Mouse (Mus musculus) cortical plate, adult 2 months (tissue): ENCODE measurements at regions not wholly inside any gene's neighbourhood (a gene's known extent, or its start where the extent isn't known, plus 50 kb on each side); places are given as distances from the start of the nearest gene placed in this dataset.

Experiments used
- H3K27ac ChIP-seq: fragments of 200-500 bp; 2 replicates; pipeline ENCODE4 v1.5.1; 2012; ENCODE audit warnings: low read length, control low read depth, inconsistent platforms; ENCODE audit not compliant: insufficient read depth
- H3K4me1 ChIP-seq: fragments of 200-500 bp; 2 replicates; pipeline ENCODE4 v1.6.1; 2011; ENCODE audit warnings: low read length; ENCODE audit not compliant: control insufficient read depth, insufficient read depth
- H3K4me3 ChIP-seq: fragments of 200-500 bp; 2 replicates; pipeline ENCODE4 v1.5.1; 2011; ENCODE audit warnings: mild to moderate bottlenecking, low read length, control low read depth; ENCODE audit not compliant: insufficient read depth
- CTCF ChIP-seq: fragments of 200-500 bp; IDR thresholded peaks from 2 replicates; pipeline ENCODE4 v1.5.1; 2011; ENCODE audit warnings: mild to moderate bottlenecking, control low read depth, low read length; ENCODE audit not compliant: insufficient read depth; ENCODE audit errors: extremely low read depth
- POLR2A ChIP-seq: fragments of 200-500 bp; IDR thresholded peaks from 2 replicates; pipeline ENCODE4 v1.6.1; 2011; ENCODE audit warnings: mild to moderate bottlenecking, low read length, control low read depth; ENCODE audit not compliant: insufficient read depth; ENCODE audit errors: extremely low read depth

DNA sequence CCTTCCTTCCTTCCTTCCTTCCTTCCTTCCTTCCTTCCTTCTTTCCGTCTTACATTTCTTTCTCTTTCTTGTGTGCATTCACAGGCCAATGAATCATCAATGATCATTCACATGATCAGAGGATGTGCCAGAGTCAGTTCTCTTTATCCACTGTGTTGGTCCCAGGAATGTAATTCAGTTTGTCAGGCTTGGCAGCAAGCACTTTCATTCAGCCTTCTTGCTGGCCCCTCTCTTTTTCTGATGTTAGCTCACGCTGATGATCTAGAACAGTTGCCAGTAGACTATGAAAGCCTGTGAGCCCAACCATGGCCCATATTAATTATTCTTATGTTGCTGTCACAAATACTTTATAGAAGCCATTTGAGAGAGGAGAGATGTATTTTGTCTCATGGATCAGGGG, 127.4 kb downstream of the 4933412E24Rik start:
- peaks cover 1% of the 10 kb centered on the region; the same call in 1 of the 2 replicates for H3K4me1 ChIP-seq
- H3K27ac ChIP-seq: no peak overlapping the region
- no peak overlapping the region for H3K4me3 ChIP-seq
- TF ChIP-seq POLR2A: no peak
- TF ChIP-seq CTCF: no peak

DNA sequence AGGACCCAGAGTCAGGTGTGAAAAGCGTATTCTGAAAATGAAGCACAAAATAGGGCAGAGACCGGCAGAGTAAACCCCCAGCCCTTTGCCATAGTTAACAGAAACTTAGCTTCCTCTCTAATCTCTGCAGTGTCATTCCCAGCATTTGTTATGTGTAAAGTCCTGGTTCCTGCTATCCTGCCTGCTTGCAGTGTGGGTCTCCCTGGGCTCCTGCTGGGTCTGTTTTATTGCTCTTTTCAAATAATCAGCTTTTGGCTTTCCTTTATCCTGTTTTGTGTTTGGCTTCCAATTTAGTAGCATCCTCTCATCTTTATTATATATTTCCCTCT, 128.3 kb downstream of the 4933412E24Rik start:
- TF ChIP-seq CTCF (no peak), POLR2A (no peak)
- Histone ChIP-seq H3K27ac (no peak overlapping the region), H3K4me1 (peaks cover 1% of the 10 kb centered on the region; the same call in 1 of the 2 replicates), H3K4me3 (no peak overlapping the region)

DNA sequence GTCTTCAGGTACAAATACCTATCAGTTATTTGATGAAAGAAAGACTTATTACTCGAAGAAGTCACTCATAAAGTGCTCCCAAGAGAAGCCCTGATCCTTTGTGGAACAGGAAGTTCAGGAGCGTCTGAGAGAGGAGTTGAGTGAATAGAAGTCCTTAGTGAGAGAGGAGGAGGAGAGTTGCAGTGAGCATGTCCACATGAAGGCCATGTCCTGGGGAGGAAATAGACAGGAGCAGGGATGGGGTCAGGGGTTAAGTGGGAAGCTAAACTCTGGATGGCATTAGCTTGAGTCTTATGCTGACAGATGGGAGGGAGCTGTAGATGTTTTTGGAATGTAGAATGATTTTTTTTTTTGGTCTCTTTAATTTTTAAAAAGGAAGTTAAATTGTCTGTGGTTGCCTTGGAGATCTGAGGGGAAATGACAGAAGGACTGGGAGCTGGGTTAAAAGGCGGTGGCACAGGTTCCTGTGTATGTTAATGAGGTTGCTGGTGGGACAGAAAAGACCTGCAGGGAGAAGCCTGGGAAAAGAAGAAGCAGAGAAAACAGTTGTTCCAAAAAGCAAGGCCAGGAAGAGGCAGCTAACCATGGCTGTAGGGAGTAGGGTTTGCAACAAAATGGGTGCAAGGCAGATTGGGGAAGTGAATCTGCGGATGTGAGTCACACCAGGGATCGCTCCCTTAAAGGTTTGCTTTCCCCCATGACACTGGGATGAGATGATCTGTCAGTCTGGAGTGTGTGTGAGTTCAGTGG, 128.9 kb downstream of the 4933412E24Rik start:
- TF ChIP-seq CTCF (no peak), POLR2A (no peak)
- Histone ChIP-seq H3K27ac (no peak overlapping the region), H3K4me1 (peaks cover 1% of the 10 kb centered on the region; the same call in 1 of the 2 replicates), H3K4me3 (no peak overlapping the region)

DNA sequence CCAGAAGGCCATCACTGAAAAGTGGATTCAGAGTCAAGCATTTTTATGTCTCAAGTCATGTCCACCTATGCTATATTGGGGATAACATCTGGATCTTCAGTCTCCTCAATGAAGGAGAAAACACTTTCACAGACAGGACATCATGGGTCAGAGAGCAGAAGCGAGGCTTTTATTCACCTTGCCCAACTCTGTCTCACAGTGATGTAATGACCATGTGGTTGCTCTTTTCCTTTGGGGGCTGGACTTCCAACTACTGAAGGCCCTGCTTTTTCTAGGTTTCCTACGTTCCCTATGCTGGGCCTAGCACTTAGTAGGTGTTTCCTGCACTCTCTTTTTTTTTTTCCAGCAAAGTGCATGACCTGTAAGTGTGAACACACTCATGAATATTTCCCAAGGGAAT, 130.4 kb downstream of the 4933412E24Rik start:
- peaks cover 1% of the 10 kb centered on the region; the same call in 1 of the 2 replicates for H3K4me1 ChIP-seq
- H3K27ac ChIP-seq: no peak overlapping the region
- H3K4me3 ChIP-seq: no peak overlapping the region
- TF ChIP-seq CTCF (no peak), POLR2A (no peak)

DNA sequence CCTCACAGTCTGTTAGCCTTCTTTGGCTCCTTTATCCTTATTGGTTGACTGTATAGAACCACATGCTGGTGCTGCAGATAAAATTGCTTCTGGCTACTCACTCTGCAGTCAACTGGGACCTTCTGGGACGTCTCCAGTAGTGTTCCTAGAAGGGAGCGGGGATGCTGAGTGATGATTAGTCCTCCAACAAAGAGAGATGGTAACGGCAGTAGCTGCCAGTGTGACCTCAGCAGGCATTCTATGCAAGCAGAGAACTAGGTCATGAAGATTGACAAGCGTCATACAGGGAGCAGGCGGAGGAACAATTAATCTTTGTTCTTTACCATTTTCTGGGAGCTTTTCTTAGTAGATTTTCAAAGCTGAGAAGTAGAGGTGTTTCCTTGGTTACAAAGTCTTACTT, 134.0 kb downstream of the 4933412E24Rik start:
- peaks cover 1% of the 10 kb centered on the region; the same call in 1 of the 2 replicates for H3K4me1 ChIP-seq
- no peak for TF ChIP-seq CTCF
- H3K27ac ChIP-seq: no peak overlapping the region
- no peak overlapping the region for H3K4me3 ChIP-seq

DNA sequence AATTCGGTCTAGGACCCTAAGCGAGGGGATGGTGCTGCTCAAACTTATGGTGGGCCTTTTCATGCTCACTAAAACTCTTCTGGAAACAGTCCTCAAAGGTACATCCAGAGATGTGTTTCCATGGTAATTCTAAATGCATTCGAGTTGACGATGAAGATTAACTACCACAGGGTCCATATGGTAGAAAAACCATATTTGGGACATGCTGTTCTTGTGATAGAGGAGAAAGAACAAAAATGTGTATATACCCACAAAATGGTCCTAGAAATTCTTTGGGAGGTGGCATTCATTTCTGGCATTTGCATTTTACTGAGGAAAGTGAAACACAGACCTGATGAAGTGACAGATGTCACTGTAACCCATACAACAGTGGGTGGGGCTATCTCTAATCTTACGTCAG, 136.0 kb downstream of the 4933412E24Rik start:
- H3K4me1 ChIP-seq: no peaks in the 10 kb centered on the region; the same call in 1 of the 2 replicates
- no peak overlapping the region for H3K4me3 ChIP-seq
- no peak for TF ChIP-seq POLR2A
- no peak for TF ChIP-seq CTCF
- H3K27ac ChIP-seq: no peak overlapping the region

DNA sequence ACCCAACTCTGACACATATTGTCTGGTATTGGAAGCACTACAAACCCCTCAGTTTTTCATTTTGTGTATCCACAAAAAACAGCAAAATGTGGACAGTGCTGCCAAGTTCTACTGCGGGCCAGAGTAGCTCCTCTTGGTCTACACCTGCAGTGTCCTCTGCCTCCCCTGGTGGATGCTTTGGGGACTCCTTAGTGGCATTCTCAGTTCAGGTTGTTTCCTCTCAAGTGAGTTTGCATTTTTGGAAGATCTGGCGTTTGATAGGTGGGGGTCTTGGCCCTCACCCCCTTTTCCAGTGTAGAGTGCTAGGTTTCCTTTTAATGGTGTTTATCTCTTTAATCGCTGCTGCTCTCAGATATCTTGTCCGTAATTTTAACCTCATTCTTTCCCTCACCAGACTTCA, 137.1 kb downstream of the 4933412E24Rik start:
- Histone ChIP-seq H3K27ac (no peak overlapping the region), H3K4me1 (no peaks in the 10 kb centered on the region; the same call in 1 of the 2 replicates), H3K4me3 (no peak overlapping the region)
- TF ChIP-seq POLR2A (no peak), CTCF (no peak)

DNA sequence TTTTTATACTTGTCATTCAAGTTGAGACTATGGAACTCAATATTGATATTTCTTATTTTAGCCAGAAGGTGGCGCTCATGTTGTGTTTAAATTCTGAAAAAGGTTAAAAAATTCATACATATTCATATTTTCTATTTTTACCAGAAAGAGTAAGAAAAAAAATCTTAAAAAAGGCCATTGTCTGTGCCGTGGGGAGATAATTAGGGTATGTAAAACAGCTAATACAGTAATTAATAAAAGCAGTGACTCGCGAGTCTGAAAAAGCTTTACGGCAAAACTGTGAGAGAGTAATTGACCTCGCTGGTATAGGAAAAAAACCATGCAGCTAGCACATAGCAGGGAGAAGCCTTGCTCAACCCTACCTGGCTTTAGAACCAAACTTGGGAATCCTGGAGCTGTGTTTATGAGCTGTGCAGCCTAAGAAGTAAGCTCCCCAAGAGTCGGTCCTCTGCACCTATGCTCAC, 140.1 kb downstream of the 4933412E24Rik start:
- H3K27ac ChIP-seq: no peak overlapping the region
- no peak overlapping the region for H3K4me3 ChIP-seq
- TF ChIP-seq POLR2A (no peak), CTCF (no peak)
- no peaks in the 10 kb centered on the region; the same call in 1 of the 2 replicates for H3K4me1 ChIP-seq

DNA sequence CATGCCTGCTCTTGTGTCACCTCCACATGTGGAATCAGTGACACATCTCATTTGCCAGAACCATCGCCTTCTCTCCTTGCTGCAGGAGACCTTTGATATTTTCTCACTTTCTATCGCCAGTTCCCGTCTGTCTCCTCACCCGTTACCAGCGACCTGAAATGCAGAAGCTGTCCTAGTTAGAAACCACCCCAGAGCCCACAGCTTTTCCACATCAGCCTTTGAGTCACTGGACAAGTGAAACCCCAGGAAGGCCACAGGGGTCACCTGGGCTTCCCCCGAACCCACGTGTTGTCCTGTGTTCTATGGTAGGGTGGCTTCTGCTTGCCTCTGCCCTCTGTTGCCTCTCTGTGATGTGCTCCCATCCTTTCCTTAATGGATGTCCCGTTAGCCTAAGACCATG, 149.7 kb downstream of the 4933412E24Rik start:
- no peak for TF ChIP-seq POLR2A
- no peak for TF ChIP-seq CTCF
- Histone ChIP-seq H3K27ac (no peak overlapping the region), H3K4me3 (no peak overlapping the region), H3K4me1 (no peaks in the 10 kb centered on the region)

DNA sequence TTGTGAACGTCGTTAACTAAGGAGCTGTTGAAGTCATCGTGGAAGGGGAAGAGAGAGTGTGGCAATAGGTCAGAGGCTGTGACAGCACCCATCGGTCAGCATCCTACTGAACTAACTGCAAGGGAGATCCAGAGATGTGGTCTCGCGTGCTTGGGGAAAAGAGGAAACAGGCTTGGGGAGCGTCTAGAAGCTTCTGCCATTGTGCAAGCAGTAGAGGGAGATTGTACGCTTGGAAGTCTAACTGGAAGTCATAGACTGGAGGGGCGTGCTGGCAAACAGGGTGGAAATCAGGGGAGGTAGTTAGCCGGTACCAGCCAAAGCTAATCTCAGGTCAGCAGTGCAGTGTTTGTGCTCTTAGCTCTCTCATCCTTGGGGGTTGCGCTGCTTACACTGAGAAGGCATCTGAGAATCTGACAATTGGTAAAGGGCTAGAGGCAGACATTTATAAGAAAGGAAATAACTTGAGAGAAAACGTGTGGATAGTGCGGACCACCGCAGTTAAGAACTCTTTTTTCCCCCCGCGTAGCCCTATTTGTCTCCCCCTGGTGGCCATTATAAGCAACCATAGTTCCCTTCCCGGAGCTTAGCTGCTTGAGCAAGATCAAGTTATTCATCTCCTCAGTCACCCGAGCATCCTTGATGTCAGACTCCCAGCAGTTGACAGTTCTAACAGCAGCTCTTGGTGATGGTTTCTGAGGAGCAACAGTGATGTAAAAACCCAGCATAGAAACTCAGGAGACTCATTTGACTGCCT, 151.5 kb downstream of the 4933412E24Rik start:
- Histone ChIP-seq H3K4me1 (no peaks in the 10 kb centered on the region), H3K27ac (no peak overlapping the region), H3K4me3 (no peak overlapping the region)
- peak; percentile 51 for TF ChIP-seq CTCF
- no peak for TF ChIP-seq POLR2A
